Mouse (Mus musculus) hindbrain, embryonic 10.5 days (tissue): ENCODE results near the gene Rpl9. TPM values are rescaled to one million over a fixed set of nuclear protein-coding genes. Genes with fewer than 3 reads are reported as not detected.

Experiments
- DNase-seq: peaks from one replicate; pipeline ENCODE4 v3.0.0-alpha.2; 2017; ENCODE audit warnings: low spot score
- H3K27ac ChIP-seq: fragments of 300-500 bp; sonication (generic); 2 replicates; pipeline ENCODE4 v1.5.1; 2016; ENCODE audit warnings: mild to moderate bottlenecking, moderate library complexity
- H3K27me3 ChIP-seq: fragments of 300-500 bp; sonication (generic); 2 replicates; pipeline ENCODE4 v1.6.1; 2016; ENCODE audit warnings: mild to moderate bottlenecking; ENCODE audit not compliant: poor library complexity, insufficient read depth, severe bottlenecking
- H3K36me3 ChIP-seq: fragments of 300-500 bp; sonication (generic); 2 replicates; pipeline ENCODE4 v1.6.1; 2016; ENCODE audit warnings: mild to moderate bottlenecking, moderate library complexity
- H3K4me1 ChIP-seq: fragments of 300-500 bp; sonication (generic); replicated peaks from 2 replicates; pipeline ENCODE4 v1.6.1; 2016; ENCODE audit warnings: mild to moderate bottlenecking
- H3K4me3 ChIP-seq: fragments of 300-500 bp; sonication (generic); 2 replicates; pipeline ENCODE4 v1.5.1; 2016; ENCODE audit warnings: mild to moderate bottlenecking, moderate library complexity
- H3K9me3 ChIP-seq: fragments of 300-500 bp; sonication (generic); 2 replicates; pipeline ENCODE4 v1.6.1; 2016; ENCODE audit warnings: mild to moderate bottlenecking, moderate library complexity
- WGBS: fragments of 180-500 bp; shearing (Covaris S2); methylation state at CpG from one replicate; pipeline ENCODE4 v1.1.7; 2016; 5-methylcytosine and 5-hydroxymethylcytosine counted together
- polyA plus RNA-seq: library from polyadenylated mRNA; unstranded; fragments of >200 nt; fragmentation: Nextera tagmentation; extraction: Ambion mirVana; gene quantifications from 2 replicates; pipeline ENCODE4 v1.2.1, GENCODE M21; 2016

Rpl9 gene
- polyA plus RNA-seq, 1 experiment from 2014 or later: 863 TPM

DNA sequence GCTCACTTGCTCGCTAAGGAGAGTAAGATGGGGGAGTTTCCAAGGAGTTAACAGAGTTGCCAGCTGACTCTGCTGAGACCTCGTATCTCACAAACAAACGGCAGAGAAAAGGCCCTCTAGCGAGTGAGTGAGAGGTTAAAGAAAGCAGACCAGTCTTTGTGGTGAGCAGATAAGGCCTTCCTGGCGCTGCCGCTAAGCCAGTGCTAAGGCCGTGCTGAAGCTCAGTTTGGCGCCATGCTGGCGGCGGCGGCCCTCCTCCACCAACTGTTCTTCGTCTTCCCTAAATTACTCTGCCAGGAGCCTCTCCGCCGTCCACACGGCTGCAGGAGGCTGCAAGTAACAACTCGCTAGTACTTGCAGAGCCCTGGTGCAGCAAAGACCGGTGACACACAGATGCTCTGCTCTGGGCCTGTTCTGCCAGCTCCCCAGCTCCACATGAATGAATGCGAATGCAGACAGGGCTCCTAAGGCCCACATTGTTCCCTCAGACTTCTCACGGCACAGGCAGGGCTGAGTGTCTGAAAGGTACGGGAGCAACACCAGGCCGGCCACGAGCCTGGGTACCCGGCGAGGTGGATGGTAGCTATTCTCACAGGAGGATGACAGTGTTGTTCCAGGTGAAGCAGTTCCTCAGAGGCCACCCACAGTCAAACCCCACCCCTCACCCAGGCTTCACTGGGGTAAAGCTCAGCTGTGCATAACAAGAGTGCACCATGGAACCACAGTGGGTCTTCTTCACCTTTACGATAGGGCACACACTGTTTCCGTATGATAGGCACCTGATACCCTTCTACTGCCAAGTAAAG lies 24.6 kb upstream of the Rpl9 start:
- Histone ChIP-seq H3K4me3 (peak overlapping the region; percentile 6; the same call in 1 of the 2 replicates), H3K4me1 (peaks cover 13% of the 10 kb centered on the region), H3K27ac (peak overlapping the region; percentile 82), H3K36me3 (peaks cover 64% of the 10 kb centered on the region), H3K27me3 (no peaks in the 10 kb centered on the region), H3K9me3 (no peaks in the 10 kb centered on the region)
- 21% methylated on average over 26 of the region's 26 CpGs for WGBS
- peak; percentile 49 for DNase-seq

DNA sequence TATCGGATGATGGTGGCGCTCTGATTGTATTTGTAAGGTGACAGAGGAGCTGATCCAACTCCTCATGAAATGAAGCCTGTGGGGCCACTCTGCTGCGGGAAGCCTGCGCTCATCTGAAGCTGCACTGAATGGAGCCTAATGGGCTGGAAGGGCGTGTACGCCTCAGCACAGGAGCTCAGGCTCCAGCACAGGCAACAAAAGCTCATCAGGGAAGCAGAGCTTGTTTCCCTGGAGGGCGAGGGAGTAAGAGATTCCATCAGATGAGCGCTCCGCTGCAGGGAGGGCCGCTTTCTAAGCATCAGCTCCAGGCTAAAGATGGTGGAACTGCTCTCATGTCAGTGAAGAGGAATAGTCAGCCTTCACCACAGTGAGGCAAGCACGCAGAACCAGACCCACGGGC lies 16.7 kb upstream of the Rpl9 start:
- Histone ChIP-seq H3K27ac (no peak overlapping the region), H3K36me3 (peaks cover 82% of the 10 kb centered on the region), H3K4me1 (peaks cover 6% of the 10 kb centered on the region; the same call in 1 of the 2 replicates), H3K9me3 (no peaks in the 10 kb centered on the region), H3K27me3 (no peaks in the 10 kb centered on the region), H3K4me3 (no peak overlapping the region)
- 38% methylated on average over 12 of the region's 12 CpGs for WGBS
- DNase-seq: peak; percentile 4

DNA sequence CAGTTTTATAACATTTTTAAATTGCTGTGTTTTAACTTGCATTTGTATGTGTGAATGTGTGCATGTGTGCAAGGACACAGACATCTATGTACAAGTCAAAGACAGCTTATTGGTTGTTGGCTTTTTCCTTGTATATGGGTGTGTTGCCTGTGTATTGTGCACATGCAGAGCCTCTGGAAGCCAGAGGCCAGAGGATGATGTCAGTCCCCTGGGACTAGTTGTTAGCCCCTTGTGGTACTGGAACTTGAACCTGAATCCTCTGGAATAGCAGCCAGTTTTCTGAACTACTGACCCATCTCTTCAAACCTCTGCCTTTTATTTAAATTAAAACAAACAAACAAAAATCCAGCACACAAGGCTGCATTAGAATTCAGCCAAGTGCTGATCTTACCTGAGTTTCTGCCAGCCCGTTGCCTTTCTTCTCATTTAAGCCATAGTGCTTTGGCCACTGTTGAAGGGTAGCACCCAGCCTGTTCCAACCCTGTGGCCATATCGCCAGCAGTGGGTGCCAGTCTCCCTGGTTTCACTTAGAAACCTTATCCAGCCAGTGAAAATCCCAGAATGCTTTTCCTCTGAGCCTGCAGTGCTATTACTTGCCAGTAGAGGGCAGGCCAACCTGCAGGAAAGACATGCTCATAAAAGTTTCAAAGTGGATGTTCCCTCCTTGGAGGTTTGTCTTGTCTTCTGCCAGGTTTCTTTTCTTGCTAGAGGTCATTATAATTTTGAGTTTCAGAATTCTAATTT lies 10.2 kb upstream of the Rpl9 start:
- H3K27me3 ChIP-seq: no peaks in the 10 kb centered on the region
- no peaks in the 10 kb centered on the region for H3K9me3 ChIP-seq
- no peaks in the 10 kb centered on the region for H3K4me1 ChIP-seq
- H3K4me3 ChIP-seq: no peak overlapping the region
- 36% methylated on average over 2 of the region's 2 CpGs for WGBS
- peaks cover 93% of the 10 kb centered on the region for H3K36me3 ChIP-seq
- H3K27ac ChIP-seq: no peak overlapping the region
- DNase-seq: peak; percentile 81

DNA sequence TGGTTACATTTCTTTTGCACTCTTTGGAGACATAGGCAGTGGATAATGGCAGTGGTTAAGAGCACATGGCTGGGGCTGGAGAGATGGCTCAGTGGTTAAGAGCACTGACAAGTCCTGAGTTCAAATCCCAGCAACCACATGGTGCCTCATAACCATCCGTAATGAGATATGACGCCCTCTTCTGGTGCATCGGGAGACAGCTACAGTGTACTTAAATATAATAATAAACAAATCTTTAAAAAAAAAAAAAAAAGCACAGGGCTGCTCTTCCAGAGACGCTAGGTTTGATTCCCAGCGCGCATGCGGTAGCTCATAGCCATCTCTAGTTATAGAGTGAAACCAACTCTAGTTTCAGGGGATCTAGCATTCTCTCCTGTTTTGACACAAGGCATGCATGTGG lies 3.2 kb upstream of the Rpl9 start:
- H3K9me3 ChIP-seq: no peaks in the 10 kb centered on the region
- no peak overlapping the region for H3K27ac ChIP-seq
- peaks cover 64% of the 10 kb centered on the region for H3K36me3 ChIP-seq
- 91% methylated on average over 7 of the region's 7 CpGs for WGBS
- no peak for DNase-seq
- H3K4me1 ChIP-seq: peaks cover 14% of the 10 kb centered on the region
- H3K4me3 ChIP-seq: no peak overlapping the region
- H3K27me3 ChIP-seq: no peaks in the 10 kb centered on the region

DNA sequence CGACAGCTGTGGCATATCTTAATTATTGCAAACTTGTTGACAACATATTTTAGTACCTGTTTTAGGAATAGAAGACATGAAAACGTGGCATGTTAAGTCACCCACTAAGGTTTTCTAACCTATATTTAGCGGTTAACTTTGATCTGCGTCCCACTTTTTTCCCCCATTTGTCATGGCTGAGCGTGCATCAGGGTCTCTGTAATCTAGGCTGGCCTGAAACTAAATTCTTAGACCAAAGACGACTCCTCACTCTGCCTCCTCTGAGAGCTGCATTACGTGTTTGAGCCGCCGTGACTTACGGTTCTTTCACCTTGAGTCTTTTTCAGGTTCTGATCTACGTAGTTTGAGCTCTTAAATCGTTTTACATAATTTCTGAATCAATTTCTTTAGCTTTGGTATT lies 509 bp upstream of the Rpl9 start:
- 4% methylated on average over 12 of the region's 12 CpGs for WGBS
- Histone ChIP-seq H3K27ac (peak overlapping the region; percentile 96), H3K36me3 (peaks cover 62% of the 10 kb centered on the region), H3K4me1 (peaks cover 18% of the 10 kb centered on the region), H3K27me3 (no peaks in the 10 kb centered on the region), H3K4me3 (peak overlapping the region; percentile 82), H3K9me3 (no peaks in the 10 kb centered on the region)
- no peak for DNase-seq

DNA sequence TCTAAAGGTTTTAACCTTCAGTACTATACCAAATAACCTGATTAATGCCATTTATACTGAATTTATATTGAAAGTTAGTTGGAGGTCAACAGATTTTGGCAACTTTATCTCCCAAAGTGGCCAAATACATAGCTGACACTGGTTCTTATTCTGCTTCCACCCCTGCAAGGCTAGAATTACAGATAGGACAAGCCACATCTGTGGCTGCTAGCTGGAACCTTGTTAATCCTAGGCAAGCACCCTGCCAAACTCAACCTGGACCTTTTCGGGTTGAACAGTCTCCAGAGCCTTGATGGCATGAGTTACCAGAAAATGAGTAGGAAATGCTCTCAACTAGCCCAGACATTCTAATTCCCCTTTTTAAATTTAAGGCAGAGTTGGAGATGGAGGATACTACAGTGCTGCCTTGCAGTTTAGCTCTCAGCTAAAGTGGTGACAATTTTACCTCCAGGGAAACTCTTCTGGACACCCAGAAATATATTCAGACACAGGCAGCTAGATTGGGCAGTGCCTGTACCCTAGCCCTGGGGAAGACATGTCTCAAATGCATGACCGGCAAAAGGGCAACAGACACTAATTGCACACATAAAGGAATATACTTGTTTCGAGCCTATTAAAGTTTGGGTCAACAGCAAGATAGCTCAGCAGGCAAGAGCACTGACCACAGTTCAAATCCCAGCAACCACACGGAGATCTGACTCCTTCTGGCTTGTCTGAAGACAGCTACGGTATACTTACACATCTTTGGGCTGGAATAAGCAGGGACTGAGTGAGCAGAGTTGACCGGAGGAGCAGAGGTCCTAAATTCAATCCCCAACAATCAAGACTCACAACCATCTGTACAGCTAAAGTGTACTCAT lies 4.0 kb downstream of the Rpl9 start:
- peak; percentile 6 for DNase-seq
- Histone ChIP-seq H3K4me1 (peaks cover 17% of the 10 kb centered on the region), H3K27me3 (no peaks in the 10 kb centered on the region), H3K36me3 (peaks cover 40% of the 10 kb centered on the region), H3K4me3 (no peak overlapping the region), H3K9me3 (no peaks in the 10 kb centered on the region), H3K27ac (no peak overlapping the region)
- 80% methylated on average over 6 of the region's 6 CpGs for WGBS

DNA sequence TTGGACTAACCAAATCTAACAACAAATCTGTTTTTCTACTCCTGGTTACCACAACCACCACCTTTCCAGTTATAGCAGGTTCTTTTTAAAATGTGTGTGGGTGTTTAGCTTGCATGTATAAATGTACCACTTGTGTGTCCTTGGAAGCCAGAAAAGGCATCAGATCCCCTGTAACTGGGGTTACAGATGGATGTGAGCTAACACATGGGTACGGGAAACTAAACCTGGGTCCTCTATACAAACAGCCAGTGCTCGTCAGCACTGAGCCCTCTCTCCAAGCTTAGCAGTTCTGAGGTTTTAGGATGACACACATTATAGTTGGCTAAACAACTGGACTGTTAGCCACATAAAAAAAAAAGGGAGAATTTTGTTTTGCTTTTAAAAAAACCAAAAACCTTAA lies 5.5 kb downstream of the Rpl9 start:
- no peaks in the 10 kb centered on the region for H3K27me3 ChIP-seq
- peaks cover 40% of the 10 kb centered on the region for H3K36me3 ChIP-seq
- no peaks in the 10 kb centered on the region for H3K9me3 ChIP-seq
- DNase-seq: no peak
- H3K27ac ChIP-seq: no peak overlapping the region
- no peak overlapping the region for H3K4me3 ChIP-seq
- WGBS: 71% methylated on average over 2 of the region's 2 CpGs
- peaks cover 13% of the 10 kb centered on the region for H3K4me1 ChIP-seq

DNA sequence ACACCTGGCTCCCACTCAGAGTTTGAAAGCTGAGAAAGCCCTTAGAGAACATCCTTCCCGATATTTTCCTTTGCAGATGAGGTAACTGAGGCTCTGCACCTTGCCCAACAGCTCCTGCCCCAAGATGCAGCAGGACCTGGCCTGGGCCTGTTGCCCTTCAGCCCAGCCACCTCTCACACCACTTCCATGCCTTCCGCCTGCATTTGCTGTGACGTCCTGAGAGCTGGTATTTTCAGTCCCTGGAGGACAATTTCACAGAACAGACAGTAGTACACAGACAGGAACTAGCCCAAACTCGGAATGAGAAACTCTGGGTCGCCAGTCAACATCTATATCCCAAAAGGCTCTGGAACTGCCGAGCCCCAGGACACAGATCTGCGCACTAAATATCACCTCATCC lies 16.5 kb downstream of the Rpl9 start:
- H3K4me1 ChIP-seq: no peaks in the 10 kb centered on the region
- no peak for DNase-seq
- no peak overlapping the region for H3K27ac ChIP-seq
- no peaks in the 10 kb centered on the region for H3K36me3 ChIP-seq
- H3K27me3 ChIP-seq: no peaks in the 10 kb centered on the region
- no peak overlapping the region for H3K4me3 ChIP-seq
- 84% methylated on average over 7 of the region's 7 CpGs for WGBS
- no peaks in the 10 kb centered on the region for H3K9me3 ChIP-seq

DNA sequence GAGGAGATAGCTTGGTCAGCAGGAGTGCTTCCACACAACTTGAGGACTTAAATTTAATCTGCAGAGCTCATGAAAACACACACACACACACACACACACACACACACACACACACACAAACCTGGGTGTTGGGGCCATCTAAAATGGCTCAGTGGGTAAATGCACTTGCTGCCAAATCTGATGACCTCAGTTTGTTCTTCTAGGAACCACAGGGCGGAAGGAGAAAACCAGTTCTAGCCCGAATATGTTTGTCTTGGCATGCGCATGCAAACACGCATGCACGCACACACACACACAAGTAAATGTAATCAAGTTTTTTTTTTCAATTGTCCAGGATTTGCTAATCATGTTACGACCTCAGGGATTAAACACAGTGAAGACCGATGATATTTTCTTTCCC lies 19.7 kb downstream of the Rpl9 start:
- 94% methylated on average over 7 of the region's 7 CpGs for WGBS
- no peaks in the 10 kb centered on the region for H3K36me3 ChIP-seq

DNA sequence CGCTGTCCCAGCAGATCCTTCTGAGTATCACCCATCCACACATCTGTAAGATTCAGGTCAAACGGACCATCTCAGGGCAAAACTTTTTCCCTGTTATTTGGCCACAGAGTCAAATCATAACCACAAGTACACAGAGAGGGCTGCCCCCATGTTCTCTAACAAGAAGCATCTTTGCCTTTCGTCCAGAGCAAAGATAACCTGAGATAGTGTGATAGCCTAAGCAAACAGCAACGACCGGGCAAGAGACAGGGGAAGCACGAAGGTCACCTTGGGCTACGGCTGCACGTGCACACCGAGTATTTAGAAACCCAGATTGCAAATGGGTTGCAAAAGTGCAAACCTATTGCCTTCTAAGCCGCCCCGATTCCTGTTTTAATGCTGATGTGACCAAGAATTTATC lies 23.4 kb downstream of the Rpl9 start:
- Histone ChIP-seq H3K4me3 (no peak overlapping the region), H3K27me3 (no peaks in the 10 kb centered on the region), H3K36me3 (no peaks in the 10 kb centered on the region), H3K4me1 (no peaks in the 10 kb centered on the region), H3K27ac (no peak overlapping the region), H3K9me3 (no peaks in the 10 kb centered on the region)
- DNase-seq: no peak
- 89% methylated on average over 11 of the region's 11 CpGs for WGBS

More for the DNA sequence above, 19.7 kb downstream of the Rpl9 start:
- DNase-seq: no peak
- H3K27me3 ChIP-seq: no peaks in the 10 kb centered on the region
- no peaks in the 10 kb centered on the region for H3K4me1 ChIP-seq
- no peak overlapping the region for H3K27ac ChIP-seq
- no peaks in the 10 kb centered on the region for H3K9me3 ChIP-seq
- H3K4me3 ChIP-seq: no peak overlapping the region

DNA sequence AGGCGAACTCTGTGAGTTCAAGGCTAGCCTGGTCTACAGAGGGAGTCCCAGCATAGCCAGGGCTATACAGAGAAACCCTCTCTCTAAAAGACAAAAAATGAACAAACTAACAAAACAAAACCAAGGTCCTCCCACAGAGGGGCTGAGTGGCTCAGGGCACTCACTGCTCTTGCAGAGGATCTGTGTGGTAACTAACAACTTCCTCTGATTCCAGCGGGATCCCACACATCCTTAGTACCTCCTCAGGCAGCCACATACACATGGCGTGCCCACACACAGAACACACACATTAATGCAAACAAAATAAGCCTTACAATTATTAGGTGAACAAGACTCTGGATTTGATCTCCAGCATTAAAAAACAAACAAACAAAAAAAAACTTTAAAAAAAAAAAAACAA lies 33.5 kb downstream of the Rpl9 start:
- no peak for DNase-seq
- Histone ChIP-seq H3K27me3 (no peaks in the 10 kb centered on the region), H3K4me3 (no peak overlapping the region), H3K9me3 (peaks cover 5% of the 10 kb centered on the region; the same call in 1 of the 2 replicates), H3K27ac (no peak overlapping the region), H3K36me3 (no peaks in the 10 kb centered on the region), H3K4me1 (no peaks in the 10 kb centered on the region)
- WGBS: 86% methylated on average over 3 of the region's 3 CpGs

DNA sequence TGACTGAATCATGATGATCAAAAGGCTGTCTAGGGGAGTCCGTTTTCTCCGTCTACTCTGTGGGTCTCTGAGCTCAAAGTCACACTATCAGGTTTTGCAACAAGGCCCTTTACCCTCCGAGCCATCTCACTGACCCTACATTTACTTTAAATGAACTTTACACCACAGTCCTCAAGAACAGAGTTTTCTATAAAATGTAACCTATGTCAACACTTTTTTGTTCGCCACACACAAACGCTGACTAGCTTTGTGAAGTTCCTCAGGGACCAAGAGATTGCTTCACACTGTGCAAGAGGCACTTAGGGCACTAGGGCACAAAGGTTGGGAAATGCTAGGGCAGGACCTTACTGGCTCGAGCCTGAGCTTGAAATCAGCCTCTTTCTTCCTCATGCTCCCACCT lies 34.4 kb downstream of the Rpl9 start:
- Histone ChIP-seq H3K9me3 (peaks cover 5% of the 10 kb centered on the region; the same call in 1 of the 2 replicates), H3K36me3 (no peaks in the 10 kb centered on the region), H3K27me3 (no peaks in the 10 kb centered on the region), H3K27ac (no peak overlapping the region), H3K4me1 (no peaks in the 10 kb centered on the region), H3K4me3 (no peak overlapping the region)
- no peak for DNase-seq
- 82% methylated on average over 6 of the region's 6 CpGs for WGBS
